Mouse (Mus musculus): ENCODE data around the gene Spindoc. TPM values are rescaled to one million over a fixed set of nuclear protein-coding genes. Genes with fewer than 3 reads are reported as not detected.

Spindoc gene
- 22.5 and 22.8 TPM in 2 replicates for polyA plus RNA-seq (2015; fragmentation: Nextera tagmentation; extraction: Ambion mirVana)

DNA sequence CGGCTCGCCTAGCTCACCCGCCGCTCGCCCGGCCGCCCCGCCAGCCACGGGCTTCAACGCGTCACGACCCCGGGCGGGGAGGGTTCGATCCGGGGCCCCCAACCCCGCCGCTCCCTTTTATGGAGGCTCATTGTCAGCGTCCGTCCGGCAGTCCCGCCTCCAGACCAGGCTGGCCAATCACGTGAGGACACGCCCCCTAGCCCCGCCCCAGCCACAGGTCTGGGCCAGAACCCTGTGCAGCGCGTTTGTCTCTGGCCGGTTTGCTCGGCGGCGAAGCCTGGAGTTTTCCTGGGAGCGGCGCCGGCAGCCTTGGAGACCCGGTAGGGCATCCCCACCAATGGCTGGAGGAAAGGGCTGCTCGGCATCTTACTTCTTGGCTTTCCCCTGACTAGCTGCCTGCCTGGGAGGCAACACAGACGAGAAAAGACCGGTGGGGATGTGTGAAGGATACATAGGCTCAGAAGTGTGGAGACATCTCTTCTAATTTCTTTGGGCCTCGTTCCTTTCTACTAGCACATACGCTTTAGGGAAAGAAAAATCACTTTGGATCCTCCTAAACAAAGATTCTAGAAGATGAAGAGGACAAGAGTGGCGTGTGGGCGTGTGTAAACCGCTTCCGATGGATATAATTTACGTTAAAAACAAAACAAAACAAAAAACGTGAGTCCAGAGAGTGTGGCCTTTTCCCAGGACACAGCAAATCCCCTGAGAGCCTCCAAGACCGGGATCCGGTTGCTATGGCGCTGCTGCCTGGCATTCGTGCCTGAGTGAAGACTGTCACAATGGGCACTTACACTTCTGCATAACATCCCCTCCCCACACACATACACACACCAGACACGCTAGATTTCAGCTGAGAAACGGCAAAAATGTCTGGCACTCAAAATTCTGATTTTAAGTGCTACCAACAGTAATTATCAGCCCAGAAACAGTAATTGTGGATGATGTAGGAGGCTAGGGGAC, at the start of gene Spindoc:
Gene Spindoc, minus strand, starts transcription at position 92 of the 963 bp plus-strand sequence.
- peak; percentile 99 for ATAC-seq (ENCODE audit: insufficient read depth, low FRiP score, low read depth)
- Histone ChIP-seq H3K4me3 (replicated peaks) (peak within 1 kb of the TSS; percentile 72), H3K4me1 (peaks cover 21% of the 10 kb centered on the region), H3K9ac (peak within 1 kb of the TSS; percentile 88), H3K36me3 (no peaks in the 10 kb centered on the region), H3K9me3 (no peaks in the 10 kb centered on the region), H3K4me2 (peak within 1 kb of the TSS; percentile 81), H3K27ac (peak within 1 kb of the TSS; percentile 88), H3K27me3 (replicated peaks) (no peaks in the 10 kb centered on the region)
- 2% methylated on average over 52 of the region's 52 CpGs for WGBS

DNA sequence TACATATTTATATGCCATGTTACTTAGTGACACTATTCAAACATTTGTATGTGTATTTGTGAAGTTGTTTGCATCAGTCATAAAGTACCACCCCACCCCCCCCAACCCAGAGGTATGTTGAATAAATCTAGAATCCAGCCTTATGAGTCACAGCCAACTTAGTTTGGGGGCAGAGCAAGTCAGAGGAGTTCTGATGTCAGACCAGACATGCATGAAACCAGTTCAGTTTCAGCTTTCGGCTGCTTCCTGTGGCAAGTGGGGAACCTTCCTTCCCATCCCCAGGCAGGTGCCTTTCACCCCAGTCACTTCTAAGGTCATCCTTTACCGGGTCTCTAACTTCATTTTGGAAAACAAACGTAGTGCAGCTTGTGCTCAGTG, 42.6 kb upstream of the Spindoc start:
- Histone ChIP-seq H3K4me1 (peaks cover 45% of the 10 kb centered on the region), H3K27ac (no peak overlapping the region), H3K4me2 (no peak overlapping the region), H3K4me3 (replicated peaks) (no peak overlapping the region), H3K36me3 (peaks cover 34% of the 10 kb centered on the region), H3K9ac (no peak overlapping the region), H3K27me3 (replicated peaks) (no peaks in the 10 kb centered on the region), H3K9me3 (no peaks in the 10 kb centered on the region)
- ATAC-seq (ENCODE audit: insufficient read depth, low FRiP score, low read depth): no peak
- 41% methylated on average over 3 of the region's 3 CpGs for whole genome bisulfite sequencing

GRCm38 (mm10) chr19:7424590-7425397, 42.0 kb upstream of the Spindoc start:
- no peak overlapping the region for H3K4me3 ChIP-seq (replicated peaks)

DNA sequence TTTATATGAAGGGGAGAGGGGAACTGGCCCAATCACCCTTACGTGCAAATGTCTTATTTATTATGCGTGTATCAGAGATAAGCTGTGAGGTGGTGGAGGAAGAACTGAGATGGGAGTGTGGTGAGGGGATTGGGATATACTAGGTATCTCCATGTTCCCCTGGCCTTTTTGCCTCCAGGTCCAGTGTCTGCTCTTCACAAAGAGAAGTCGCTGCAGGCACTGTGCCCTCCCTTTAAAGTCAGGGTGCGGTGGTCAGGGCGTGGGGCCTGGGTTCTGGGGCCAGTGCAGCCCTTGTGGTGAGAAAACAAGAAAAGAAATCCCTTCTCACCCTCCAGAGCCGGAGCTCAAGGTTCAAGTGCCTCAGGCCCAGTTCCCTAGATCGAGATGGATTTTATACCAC, 41.3 kb upstream of the Spindoc start:
- no peak for ATAC-seq (ENCODE audit: insufficient read depth, low FRiP score, low read depth)
- no peak overlapping the region for H3K9ac ChIP-seq
- no peak overlapping the region for H3K4me2 ChIP-seq
- H3K9me3 ChIP-seq: no peaks in the 10 kb centered on the region
- no peaks in the 10 kb centered on the region for H3K27me3 ChIP-seq (replicated peaks)
- H3K27ac ChIP-seq: no peak overlapping the region
- H3K4me3 ChIP-seq (replicated peaks): no peak overlapping the region
- H3K36me3 ChIP-seq: peaks cover 29% of the 10 kb centered on the region
- 69% methylated on average over 7 of the region's 7 CpGs for WGBS
- peaks cover 58% of the 10 kb centered on the region for H3K4me1 ChIP-seq

More at GRCm38 (mm10) chr19:7424590-7425397, 42.0 kb upstream of the Spindoc start:
- Histone ChIP-seq H3K4me1 (peaks cover 51% of the 10 kb centered on the region), H3K27me3 (replicated peaks) (no peaks in the 10 kb centered on the region), H3K27ac (peak overlapping the region; percentile 26; the same call in 1 of the 2 replicates), H3K9ac (no peak overlapping the region), H3K4me2 (no peak overlapping the region), H3K36me3 (peaks cover 34% of the 10 kb centered on the region), H3K9me3 (no peaks in the 10 kb centered on the region)
- WGBS: 67% methylated on average over 8 of the region's 8 CpGs
- no peak for ATAC-seq (ENCODE audit: insufficient read depth, low FRiP score, low read depth)

DNA sequence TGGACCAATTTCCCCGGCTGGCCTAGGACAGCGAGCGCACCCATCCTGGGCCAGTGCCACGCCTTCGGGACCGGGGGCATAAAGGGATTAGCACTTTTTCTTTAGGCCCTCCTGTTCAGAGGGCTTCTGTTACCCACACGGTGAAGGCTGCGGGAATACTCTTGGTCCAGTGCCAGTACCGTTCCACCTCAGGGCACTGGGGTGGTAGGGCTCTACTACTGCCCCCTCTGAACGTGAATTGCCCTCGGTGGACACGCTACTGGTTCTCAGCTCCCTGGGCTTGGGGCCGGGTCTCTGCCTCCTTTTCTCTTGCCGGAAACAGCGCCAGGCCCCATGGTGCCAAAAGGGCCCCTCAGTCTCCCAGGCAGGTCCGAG, 40.8 kb upstream of the Spindoc start:
- H3K4me2 ChIP-seq: peak overlapping the region; percentile 40
- peaks cover 28% of the 10 kb centered on the region for H3K36me3 ChIP-seq
- no peaks in the 10 kb centered on the region for H3K27me3 ChIP-seq (replicated peaks)
- H3K4me3 ChIP-seq (replicated peaks): peak overlapping the region; percentile 11; the same call in 1 of the 2 replicates
- no peak overlapping the region for H3K27ac ChIP-seq
- 37% methylated on average over 16 of the region's 16 CpGs for WGBS
- H3K9ac ChIP-seq: no peak overlapping the region
- ATAC-seq (ENCODE audit: insufficient read depth, low FRiP score, low read depth): no peak
- no peaks in the 10 kb centered on the region for H3K9me3 ChIP-seq
- peaks cover 61% of the 10 kb centered on the region for H3K4me1 ChIP-seq

DNA sequence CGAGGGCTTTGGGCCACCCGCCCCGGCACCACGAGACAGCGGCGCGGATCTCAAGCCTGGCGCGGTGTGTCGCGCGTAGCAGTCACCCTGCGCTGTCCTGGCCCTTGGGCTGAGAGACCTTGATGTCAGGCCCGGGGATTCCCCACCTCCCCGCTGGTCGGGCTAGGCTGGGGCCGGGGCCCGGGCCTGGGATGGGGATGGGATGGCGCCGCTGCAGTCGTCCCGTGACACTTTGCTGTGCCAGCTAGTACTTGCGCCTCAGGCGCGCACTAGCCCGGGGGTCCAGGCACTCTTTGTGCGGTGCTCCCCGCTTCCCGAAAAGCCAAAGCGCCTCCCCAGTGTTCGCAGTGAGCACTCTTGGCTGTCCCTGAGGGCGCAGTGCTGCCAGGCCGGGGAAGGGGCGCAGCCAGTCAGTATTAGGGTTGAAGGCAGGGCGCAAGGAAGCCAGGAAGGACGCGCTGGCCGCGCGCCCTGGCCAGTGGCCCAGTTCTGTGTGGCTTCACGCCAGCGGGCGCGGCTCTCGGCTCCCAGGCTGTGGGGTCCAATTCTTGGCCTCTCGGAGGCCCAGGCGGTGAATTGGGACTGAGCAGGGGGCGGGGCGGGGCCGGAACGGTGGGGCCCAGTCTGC, 40.3 kb upstream of the Spindoc start:
- Histone ChIP-seq H3K4me3 (replicated peaks) (peak overlapping the region; percentile 11; the same call in 1 of the 2 replicates), H3K4me2 (peak overlapping the region; percentile 40), H3K36me3 (peaks cover 23% of the 10 kb centered on the region), H3K9me3 (no peaks in the 10 kb centered on the region), H3K27me3 (replicated peaks) (no peaks in the 10 kb centered on the region), H3K27ac (peak overlapping the region; percentile 71), H3K4me1 (peaks cover 62% of the 10 kb centered on the region), H3K9ac (no peak overlapping the region)
- 26% methylated on average over 51 of the region's 51 CpGs for WGBS
- ATAC-seq (ENCODE audit: insufficient read depth, low FRiP score, low read depth): peak; percentile 70

DNA sequence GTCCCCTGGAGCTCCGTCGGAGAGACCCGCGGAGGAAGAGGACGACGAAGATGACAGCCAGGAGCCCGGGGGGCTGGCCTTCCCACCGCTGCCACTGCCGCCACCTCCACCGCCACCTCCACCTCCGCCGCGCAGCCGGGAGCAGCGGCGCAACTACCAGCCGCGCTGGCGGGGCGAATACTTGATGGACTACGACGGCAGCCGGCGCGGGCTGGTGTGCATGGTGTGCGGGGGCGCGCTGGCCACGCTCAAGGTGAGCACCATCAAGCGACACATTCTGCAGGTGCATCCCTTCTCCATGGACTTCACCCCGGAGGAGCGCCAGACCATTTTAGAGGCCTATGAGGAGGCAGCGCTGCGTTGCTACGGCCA, 39.8 kb upstream of the Spindoc start:
- H3K4me2 ChIP-seq: peak overlapping the region; percentile 40
- H3K4me1 ChIP-seq: peaks cover 62% of the 10 kb centered on the region
- H3K27me3 ChIP-seq (replicated peaks): no peaks in the 10 kb centered on the region
- WGBS: 29% methylated on average over 34 of the region's 35 CpGs
- ATAC-seq (ENCODE audit: insufficient read depth, low FRiP score, low read depth): no peak
- no peaks in the 10 kb centered on the region for H3K9me3 ChIP-seq
- peaks cover 18% of the 10 kb centered on the region; the same call in 1 of the 2 replicates for H3K36me3 ChIP-seq
- peak overlapping the region; percentile 11; the same call in 1 of the 2 replicates for H3K4me3 ChIP-seq (replicated peaks)
- H3K27ac ChIP-seq: peak overlapping the region; percentile 71; the same call in 1 of the 2 replicates
- no peak overlapping the region for H3K9ac ChIP-seq

- no peaks in the 10 kb centered on the region for H3K9me3 ChIP-seq
- peaks cover 18% of the 10 kb centered on the region; the same call in 1 of the 2 replicates for H3K36me3 ChIP-seq
- H3K4me1 ChIP-seq: peaks cover 62% of the 10 kb centered on the region
- peak overlapping the region; percentile 71 for H3K27ac ChIP-seq
- 0 out of 2 replicates have a peak overlapping the region, but pooled peaks have one; percentile 2 for H3K4me3 ChIP-seq (replicated peaks)
- no peaks in the 10 kb centered on the region for H3K27me3 ChIP-seq (replicated peaks)
- ATAC-seq (ENCODE audit: insufficient read depth, low FRiP score, low read depth): no peak
- peak overlapping the region; percentile 40 for H3K4me2 ChIP-seq
- 21% methylated on average over 48 of the region's 48 CpGs for WGBS
- no peak overlapping the region for H3K9ac ChIP-seq
Measured at GRCm38 (mm10) chr19:7421602-7422591, 39.1 kb upstream of the Spindoc start.

GRCm38 (mm10) chr19:7420841-7421601, 38.2 kb upstream of the Spindoc start:
- Histone ChIP-seq H3K27ac (peak overlapping the region; percentile 71), H3K9me3 (no peaks in the 10 kb centered on the region), H3K36me3 (peaks cover 12% of the 10 kb centered on the region; the same call in 1 of the 2 replicates), H3K27me3 (replicated peaks) (no peaks in the 10 kb centered on the region), H3K4me3 (replicated peaks) (no peak overlapping the region), H3K4me2 (peak overlapping the region; percentile 40; the same call in 1 of the 2 replicates), H3K9ac (no peak overlapping the region), H3K4me1 (peaks cover 65% of the 10 kb centered on the region)
- 66% methylated on average over 27 of the region's 27 CpGs for whole genome bisulfite sequencing
- no peak for ATAC-seq (ENCODE audit: insufficient read depth, low FRiP score, low read depth)

- no peaks in the 10 kb centered on the region for H3K27me3 ChIP-seq (replicated peaks)
- H3K27ac ChIP-seq: no peak overlapping the region
- no peak for ATAC-seq (ENCODE audit: insufficient read depth, low FRiP score, low read depth)
- peaks cover 69% of the 10 kb centered on the region for H3K4me1 ChIP-seq
- 62% methylated on average over 12 of the region's 12 CpGs for WGBS
- H3K9ac ChIP-seq: no peak overlapping the region
- H3K36me3 ChIP-seq: peaks cover 12% of the 10 kb centered on the region; the same call in 1 of the 2 replicates
- H3K4me3 ChIP-seq (replicated peaks): peak overlapping the region; percentile 84
- H3K9me3 ChIP-seq: no peaks in the 10 kb centered on the region
- peak overlapping the region; percentile 71; the same call in 1 of the 2 replicates for H3K4me2 ChIP-seq
Measured at GRCm38 (mm10) chr19:7420108-7420507, 37.3 kb upstream of the Spindoc start.
